Mouse (Mus musculus): ENCODE measurements at regions not wholly inside any gene's neighbourhood (a gene's known extent, or its start where the extent isn't known, plus 50 kb on each side); places are given as distances from the start of the nearest gene placed in this dataset.

- Histone ChIP-seq H3K27ac (no peak overlapping the region), H3K36me3 (no peaks in the 10 kb centered on the region), H3K27me3 (ENCODE audit: insufficient read depth, poor library complexity, severe bottlenecking) (peaks cover 7% of the 10 kb centered on the region; the same call in 1 of the 2 replicates), H3K4me1 (replicated peaks) (peaks cover 20% of the 10 kb centered on the region; the same call in 1 of the 2 replicates), H3K4me3 (no peak overlapping the region), H3K9me3 (no peaks in the 10 kb centered on the region)
- DNase-seq (ENCODE audit: low spot score), result no peak
- 93% methylated on average over 1 of the region's 1 CpGs for WGBS
Observed at GRCm38 (mm10) chr2:74997736-74998135, 172.1 kb downstream of the Mtx2 start.

- Histone ChIP-seq H3K9me3 (no peaks in the 10 kb centered on the region), H3K36me3 (no peaks in the 10 kb centered on the region), H3K4me3 (no peak overlapping the region), H3K27ac (no peak overlapping the region), H3K27me3 (ENCODE audit: insufficient read depth, poor library complexity, severe bottlenecking) (peaks cover 7% of the 10 kb centered on the region; the same call in 1 of the 2 replicates), H3K4me1 (replicated peaks) (peaks cover 20% of the 10 kb centered on the region; the same call in 1 of the 2 replicates)
- peak; percentile 59 for DNase-seq (ENCODE audit: low spot score)
- WGBS, result 55% methylated on average over 10 of the region's 10 CpGs
Observed at GRCm38 (mm10) chr2:75000368-75000796, 174.8 kb downstream of the Mtx2 start.

- Histone ChIP-seq H3K9me3 (no peaks in the 10 kb centered on the region), H3K4me1 (replicated peaks) (peaks cover 20% of the 10 kb centered on the region; the same call in 1 of the 2 replicates), H3K27ac (no peak overlapping the region), H3K4me3 (no peak overlapping the region), H3K36me3 (no peaks in the 10 kb centered on the region), H3K27me3 (ENCODE audit: insufficient read depth, poor library complexity, severe bottlenecking) (peaks cover 7% of the 10 kb centered on the region; the same call in 1 of the 2 replicates)
- WGBS, result 80% methylated on average over 12 of the region's 12 CpGs
- DNase-seq (ENCODE audit: low spot score), result no peak
Observed at GRCm38 (mm10) chr2:75002562-75002961, 177.0 kb downstream of the Mtx2 start.

- WGBS, result 83% methylated on average over 1 of the region's 1 CpGs
- H3K27ac ChIP-seq, result no peak overlapping the region
- no peaks in the 10 kb centered on the region for H3K4me1 ChIP-seq (replicated peaks)
Observed at GRCm38 (mm10) chr2:75008116-75008515, 182.5 kb downstream of the Mtx2 start.

GRCm38 (mm10) chr2:75010647-75011046, 185.0 kb downstream of the Mtx2 start:
- whole genome bisulfite sequencing, result 75% methylated on average over 7 of the region's 7 CpGs
- no peak for DNase-seq (ENCODE audit: low spot score)
- Histone ChIP-seq H3K4me3 (no peak overlapping the region), H3K36me3 (no peaks in the 10 kb centered on the region), H3K27me3 (ENCODE audit: insufficient read depth, poor library complexity, severe bottlenecking) (peaks cover 4% of the 10 kb centered on the region; the same call in 1 of the 2 replicates), H3K27ac (no peak overlapping the region), H3K4me1 (replicated peaks) (no peaks in the 10 kb centered on the region), H3K9me3 (no peaks in the 10 kb centered on the region)

More at GRCm38 (mm10) chr2:75008116-75008515, 182.5 kb downstream of the Mtx2 start:
- no peaks in the 10 kb centered on the region for H3K36me3 ChIP-seq
- H3K27me3 ChIP-seq (ENCODE audit: insufficient read depth, poor library complexity, severe bottlenecking), result peaks cover 4% of the 10 kb centered on the region; the same call in 1 of the 2 replicates
- H3K4me3 ChIP-seq, result no peak overlapping the region
- no peaks in the 10 kb centered on the region for H3K9me3 ChIP-seq
- DNase-seq (ENCODE audit: low spot score), result no peak

GRCm38 (mm10) chr2:75012046-75012445, 186.4 kb downstream of the Mtx2 start:
- Histone ChIP-seq H3K27me3 (ENCODE audit: insufficient read depth, poor library complexity, severe bottlenecking) (peaks cover 4% of the 10 kb centered on the region; the same call in 1 of the 2 replicates), H3K4me3 (no peak overlapping the region), H3K4me1 (replicated peaks) (no peaks in the 10 kb centered on the region), H3K9me3 (no peaks in the 10 kb centered on the region), H3K27ac (no peak overlapping the region), H3K36me3 (no peaks in the 10 kb centered on the region)
- WGBS, result 84% methylated on average over 8 of the region's 8 CpGs
- DNase-seq (ENCODE audit: low spot score), result no peak

GRCm38 (mm10) chr2:75014994-75015728, 189.6 kb downstream of the Mtx2 start:
- WGBS, result 86% methylated on average over 16 of the region's 16 CpGs
- Histone ChIP-seq H3K27ac (no peak overlapping the region), H3K27me3 (ENCODE audit: insufficient read depth, poor library complexity, severe bottlenecking) (no peaks in the 10 kb centered on the region), H3K4me1 (replicated peaks) (no peaks in the 10 kb centered on the region), H3K9me3 (no peaks in the 10 kb centered on the region), H3K4me3 (no peak overlapping the region), H3K36me3 (no peaks in the 10 kb centered on the region)
- no peak for DNase-seq (ENCODE audit: low spot score)

- Histone ChIP-seq H3K27me3 (ENCODE audit: insufficient read depth, poor library complexity, severe bottlenecking) (no peaks in the 10 kb centered on the region), H3K27ac (no peak overlapping the region), H3K36me3 (no peaks in the 10 kb centered on the region), H3K9me3 (no peaks in the 10 kb centered on the region), H3K4me1 (replicated peaks) (peaks cover 4% of the 10 kb centered on the region; the same call in 1 of the 2 replicates), H3K4me3 (no peak overlapping the region)
- 86% methylated on average over 7 of the region's 7 CpGs for WGBS
- DNase-seq (ENCODE audit: low spot score), result no peak
Observed at GRCm38 (mm10) chr2:75019459-75019858, 193.9 kb downstream of the Mtx2 start.

- WGBS, result 60% methylated on average over 7 of the region's 7 CpGs
- H3K36me3 ChIP-seq, result no peaks in the 10 kb centered on the region
- DNase-seq (ENCODE audit: low spot score), result no peak
- no peaks in the 10 kb centered on the region for H3K9me3 ChIP-seq
- no peak overlapping the region for H3K27ac ChIP-seq
- no peak overlapping the region for H3K4me3 ChIP-seq
- peaks cover 4% of the 10 kb centered on the region; the same call in 1 of the 2 replicates for H3K4me1 ChIP-seq (replicated peaks)
- no peaks in the 10 kb centered on the region for H3K27me3 ChIP-seq (ENCODE audit: insufficient read depth, poor library complexity, severe bottlenecking)
Observed at GRCm38 (mm10) chr2:75021639-75022038, 196.0 kb downstream of the Mtx2 start.

GRCm38 (mm10) chr2:75028151-75028550, 202.5 kb downstream of the Mtx2 start:
- DNase-seq (ENCODE audit: low spot score), result no peak
- 89% methylated on average over 10 of the region's 10 CpGs for WGBS
- Histone ChIP-seq H3K9me3 (no peaks in the 10 kb centered on the region), H3K36me3 (no peaks in the 10 kb centered on the region), H3K4me3 (no peak overlapping the region), H3K27ac (no peak overlapping the region), H3K4me1 (replicated peaks) (no peaks in the 10 kb centered on the region), H3K27me3 (ENCODE audit: insufficient read depth, poor library complexity, severe bottlenecking) (no peaks in the 10 kb centered on the region)

- 57% methylated on average over 8 of the region's 8 CpGs for WGBS
- Histone ChIP-seq H3K9me3 (no peaks in the 10 kb centered on the region), H3K27me3 (ENCODE audit: insufficient read depth, poor library complexity, severe bottlenecking) (no peaks in the 10 kb centered on the region), H3K4me3 (no peak overlapping the region), H3K36me3 (no peaks in the 10 kb centered on the region), H3K4me1 (replicated peaks) (no peaks in the 10 kb centered on the region), H3K27ac (no peak overlapping the region)
- peak; percentile 11 for DNase-seq (ENCODE audit: low spot score)
Observed at GRCm38 (mm10) chr2:75029089-75029693, 203.6 kb downstream of the Mtx2 start.

- Histone ChIP-seq H3K4me1 (replicated peaks) (no peaks in the 10 kb centered on the region), H3K27ac (no peak overlapping the region), H3K36me3 (no peaks in the 10 kb centered on the region), H3K27me3 (ENCODE audit: insufficient read depth, poor library complexity, severe bottlenecking) (no peaks in the 10 kb centered on the region), H3K9me3 (no peaks in the 10 kb centered on the region), H3K4me3 (no peak overlapping the region)
- DNase-seq (ENCODE audit: low spot score), result no peak
- 76% methylated on average over 3 of the region's 3 CpGs for WGBS
Observed at GRCm38 (mm10) chr2:75034708-75035107, 209.1 kb downstream of the Mtx2 start.

GRCm38 (mm10) chr2:75039066-75039465, 213.5 kb downstream of the Mtx2 start:
- no peaks in the 10 kb centered on the region for H3K9me3 ChIP-seq
- WGBS, result 72% methylated on average over 3 of the region's 3 CpGs
- no peaks in the 10 kb centered on the region for H3K27me3 ChIP-seq (ENCODE audit: insufficient read depth, poor library complexity, severe bottlenecking)
- H3K27ac ChIP-seq, result no peak overlapping the region
- H3K4me1 ChIP-seq (replicated peaks), result no peaks in the 10 kb centered on the region
- H3K4me3 ChIP-seq, result no peak overlapping the region
- no peak for DNase-seq (ENCODE audit: low spot score)
- no peaks in the 10 kb centered on the region for H3K36me3 ChIP-seq

Data from hindbrain, embryonic 10.5 days (tissue).